Mouse (Mus musculus): ENCODE measurements around the gene 2900026A02Rik. TPM values are rescaled to one million over a fixed set of nuclear protein-coding genes. Genes with fewer than 3 reads are reported as not detected.

Gene 2900026A02Rik
- total RNA-seq, 2 experiments from 2014 or later = 69.6 to 70.6 TPM

GRCm38 (mm10) chr5:113049876-113050275 lies 171.2 kb downstream of the 2900026A02Rik start:
- peak in 1 of 2 experiments; percentile 48 for DNase-seq (ENCODE audit: low spot score in 2 of 2)

GRCm38 (mm10) chr5:113045511-113046273 lies 175.3 kb downstream of the 2900026A02Rik start:
- DNase-seq (ENCODE audit: low spot score in 2 of 2) = peak; percentile 42 to 48

- DNase-seq (ENCODE audit: low spot score in 2 of 2) = peak; percentile 42 to 78
These were observed 177.5 kb downstream of the 2900026A02Rik start for GRCm38 (mm10) chr5:113043531-113043930.

GRCm38 (mm10) chr5:113041567-113042071 lies 179.4 kb downstream of the 2900026A02Rik start:
- DNase-seq (ENCODE audit: low spot score in 2 of 2) = peak; percentile 79 to 90

GRCm38 (mm10) chr5:113040776-113041175 lies 180.3 kb downstream of the 2900026A02Rik start:
- DNase-seq (ENCODE audit: low spot score in 2 of 2) = no peak

GRCm38 (mm10) chr5:113038601-113039000 lies 182.4 kb downstream of the 2900026A02Rik start:
- DNase-seq (ENCODE audit: low spot score in 2 of 2) = no peak

Other genes with a start within 250 kb of the 2900026A02Rik start
- gene Grk3, start 205.4 kb downstream of the 2900026A02Rik start, total RNA-seq (2021) = 10 to 100 TPM; 57.3 to 76.8 TPM
- gene Crybb2, start 151.1 kb downstream of the 2900026A02Rik start, total RNA-seq (2021) = not detected
- gene Crybb3, start 139.7 kb downstream of the 2900026A02Rik start, total RNA-seq (2021) = 1 to 10 TPM; 2.6 to 3.0 TPM
- not detected for gene Tmem211, start 5.7 kb upstream of the 2900026A02Rik start, total RNA-seq (2021)
- gene Sgsm1, start 89.5 kb upstream of the 2900026A02Rik start, total RNA-seq (2021) = 10 to 100 TPM; 67.8 to 73.2 TPM
- not detected for gene Aym1, start 136.1 kb upstream of the 2900026A02Rik start, total RNA-seq (2021)